Mouse (Mus musculus): Measurements from ENCODE around the gene Eif3k. TPM values are rescaled to one million over a fixed set of nuclear protein-coding genes. Genes with fewer than 3 reads are reported as not detected.
"Not testable (repeated sequence)": the region's sequence is repeated elsewhere in the genome, so short reads cannot be mapped to it uniquely, and the experiment has no call there.

Gene Eif3k
- polyA plus RNA-seq, 1 experiment from 2014 or later = 359 TPM

DNA sequence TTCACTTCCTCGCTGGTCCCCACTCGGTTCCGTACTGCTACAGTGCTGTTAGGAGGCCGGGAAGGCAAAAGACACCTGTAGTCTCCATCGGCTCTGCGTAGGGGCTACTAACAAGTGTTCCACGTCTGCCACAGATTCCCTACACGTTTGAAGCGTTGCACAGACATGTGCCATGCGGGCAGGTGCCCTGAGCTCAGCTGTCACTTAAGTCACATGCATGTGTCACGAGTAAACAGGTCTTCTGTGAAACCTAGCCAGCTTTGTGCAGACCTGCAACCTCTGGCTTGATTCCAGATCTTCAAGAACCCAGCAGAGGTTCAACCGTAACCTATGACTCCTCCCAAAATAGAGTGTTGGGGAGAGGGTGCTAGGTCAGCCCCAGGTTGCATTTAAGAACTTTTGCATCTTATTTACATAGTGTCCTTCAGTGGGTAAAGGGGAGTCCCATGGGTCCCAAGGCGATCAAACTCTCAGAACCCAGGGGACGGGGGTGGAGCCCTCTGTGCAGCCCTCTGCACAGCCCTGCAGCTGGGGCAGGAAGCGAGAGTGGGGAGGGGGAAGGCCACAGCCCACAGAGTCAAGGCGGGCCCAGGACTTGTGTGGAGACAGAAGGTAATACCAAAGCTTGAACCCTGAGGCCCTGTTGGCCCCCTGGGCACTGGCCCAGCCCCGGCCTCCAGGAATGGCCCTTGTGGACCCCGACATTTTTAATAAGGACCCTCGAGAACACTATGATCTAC is 780 bp upstream of the Eif3k start:
- Histone ChIP-seq H3K9me3 (no peaks in the 10 kb centered on the region), H3K36me3 (peaks cover 14% of the 10 kb centered on the region), H3K9ac (peak overlapping the region; percentile 68), H3K27ac (peak overlapping the region; percentile 84), H3K4me2 (replicated peaks) (peak overlapping the region; percentile 89), H3K4me1 (replicated peaks) (peaks cover 14% of the 10 kb centered on the region), H3K27me3 (replicated peaks) (no peaks in the 10 kb centered on the region), H3K4me3 (replicated peaks) (peak overlapping the region; percentile 69)
- ATAC-seq = peak; percentile 61
- WGBS = 10% methylated on average over 19 of the region's 19 CpGs

DNA sequence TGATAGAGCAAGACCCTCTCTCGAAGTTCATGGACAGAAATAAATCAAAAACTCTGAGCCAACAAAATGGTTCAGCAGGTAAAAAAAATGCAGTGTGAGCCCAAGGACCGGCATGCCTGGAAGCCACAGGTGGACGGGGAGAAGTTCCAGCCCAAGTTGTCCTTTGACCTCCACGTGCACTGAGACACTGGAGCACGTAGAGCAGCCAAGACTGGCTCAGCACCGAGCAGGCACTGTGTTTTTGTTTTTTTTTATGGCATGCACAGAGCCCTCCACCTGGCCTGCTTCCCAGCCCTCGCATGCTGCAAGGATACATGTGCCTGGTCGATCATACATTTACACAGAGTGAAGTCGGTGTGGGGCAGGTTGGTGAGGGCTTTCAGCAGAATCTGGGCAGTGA is 4.1 kb downstream of the Eif3k start:
- peaks cover 35% of the 10 kb centered on the region for H3K36me3 ChIP-seq
- WGBS = 84% methylated on average over 9 of the region's 9 CpGs
- H3K27ac ChIP-seq = no peak overlapping the region

DNA sequence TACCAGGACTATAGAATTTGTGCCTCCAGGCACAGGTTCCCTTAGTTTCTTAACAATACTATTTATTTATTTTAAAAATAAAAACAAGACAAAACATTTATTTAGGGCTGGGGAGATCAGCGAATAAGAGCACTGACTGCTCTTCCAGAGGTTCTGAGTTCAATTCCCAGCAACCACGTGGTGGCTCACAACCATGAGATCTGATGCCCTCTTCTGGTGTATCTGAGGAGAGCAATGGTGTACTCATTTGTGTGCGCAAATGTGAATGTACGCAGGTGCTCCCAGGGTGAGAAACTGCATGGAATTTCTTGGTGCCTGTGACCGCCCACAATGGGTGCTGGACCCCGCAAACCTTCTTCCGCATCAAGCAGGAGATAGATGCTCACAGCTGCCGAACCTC is 8.6 kb downstream of the Eif3k start:
- Histone ChIP-seq H3K4me3 (replicated peaks) (no peak overlapping the region), H3K4me1 (replicated peaks) (peaks cover 22% of the 10 kb centered on the region), H3K27me3 (replicated peaks) (no peaks in the 10 kb centered on the region), H3K27ac (no peak overlapping the region), H3K36me3 (peaks cover 34% of the 10 kb centered on the region), H3K9me3 (no peaks in the 10 kb centered on the region), H3K4me2 (replicated peaks) (no peak overlapping the region), H3K9ac (no peak overlapping the region)
- 80% methylated on average over 8 of the region's 8 CpGs for WGBS
- no peak for ATAC-seq

More for the DNA sequence above, 4.1 kb downstream of the Eif3k start:
- Histone ChIP-seq H3K9me3 (no peaks in the 10 kb centered on the region), H3K9ac (no peak overlapping the region), H3K4me3 (replicated peaks) (no peak overlapping the region), H3K4me1 (replicated peaks) (peaks cover 11% of the 10 kb centered on the region), H3K4me2 (replicated peaks) (no peak overlapping the region), H3K27me3 (replicated peaks) (no peaks in the 10 kb centered on the region)
- no peak for ATAC-seq

DNA sequence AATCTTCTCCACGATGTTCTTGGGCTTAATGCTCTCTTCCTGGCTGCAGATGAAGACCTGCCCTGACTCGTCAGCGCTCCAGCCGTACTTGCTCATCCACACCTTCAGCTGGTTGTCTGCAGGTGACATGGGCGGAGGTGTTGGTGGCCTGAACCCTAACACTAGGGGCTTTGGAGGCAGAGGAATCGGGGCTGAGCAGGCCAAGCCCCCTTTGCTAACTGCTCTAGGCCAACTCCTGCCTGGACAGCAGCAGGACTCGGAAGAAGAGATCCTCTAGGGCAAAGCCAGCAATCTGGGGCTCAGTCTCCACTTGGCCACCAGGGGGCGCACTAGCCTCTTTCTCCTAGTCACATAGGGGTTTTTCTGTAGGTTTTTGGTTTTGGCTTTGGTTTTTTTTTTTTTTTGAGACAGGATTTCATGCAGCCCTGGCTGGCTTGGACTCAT is 9.1 kb downstream of the Eif3k start:
- 70% methylated on average over 8 of the region's 8 CpGs for WGBS
- Histone ChIP-seq H3K27me3 (replicated peaks) (no peaks in the 10 kb centered on the region), H3K9ac (no peak overlapping the region), H3K27ac (peak overlapping the region; percentile 85), H3K4me2 (replicated peaks) (no peak overlapping the region), H3K4me3 (replicated peaks) (no peak overlapping the region), H3K9me3 (no peaks in the 10 kb centered on the region), H3K4me1 (replicated peaks) (peaks cover 22% of the 10 kb centered on the region), H3K36me3 (peaks cover 30% of the 10 kb centered on the region)
- no peak for ATAC-seq

DNA sequence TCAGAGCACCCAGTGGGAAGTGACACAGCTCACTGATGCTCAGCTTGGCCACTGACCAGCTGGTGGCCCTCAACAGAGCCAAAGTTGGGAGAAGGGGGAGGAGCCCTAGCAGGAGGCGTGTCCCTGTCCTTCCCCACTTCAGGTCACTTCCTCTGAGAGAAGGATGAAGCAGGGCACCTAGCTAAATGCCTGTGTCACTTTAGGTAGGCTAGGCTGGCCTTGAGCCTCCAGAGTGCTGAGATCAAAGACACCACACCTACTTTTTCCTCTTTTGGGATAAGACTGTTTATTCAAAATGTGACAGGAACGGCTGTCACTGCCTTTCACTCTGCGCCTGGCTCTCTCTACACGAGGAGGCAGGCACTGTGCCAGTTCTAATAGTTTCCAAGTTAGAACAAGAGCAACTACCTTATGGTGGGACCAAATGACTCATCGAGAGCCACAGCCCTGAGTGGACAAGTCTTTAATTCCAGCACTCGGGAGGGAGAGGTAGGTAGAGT is 9.8 kb downstream of the Eif3k start:
- no peak for ATAC-seq
- H3K9ac ChIP-seq = no peak overlapping the region

DNA sequence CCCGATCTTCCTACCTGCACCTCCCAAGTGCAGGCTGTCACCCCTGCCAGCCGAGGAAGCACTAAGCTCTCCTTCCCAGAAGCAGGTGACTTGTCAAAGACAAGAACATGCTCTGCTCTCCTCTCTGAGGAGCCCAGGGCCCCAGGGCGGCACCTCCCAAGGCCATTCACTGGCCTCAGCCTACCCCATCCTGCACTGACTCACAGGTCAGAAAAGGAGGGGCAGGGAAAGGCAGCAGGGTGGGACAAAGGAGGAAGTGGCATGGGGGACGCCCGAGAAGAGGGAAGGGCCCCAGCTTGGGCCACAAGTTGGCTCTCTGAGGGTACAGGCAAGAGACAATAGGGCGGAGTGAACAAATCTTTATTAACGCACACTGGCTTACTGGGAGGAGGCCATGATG is 10.6 kb downstream of the Eif3k start:
- 67% methylated on average over 7 of the region's 7 CpGs for WGBS
- H3K9ac ChIP-seq = 0 out of 2 replicates have a peak overlapping the region, but pooled peaks have one; percentile 24
- peak overlapping the region; percentile 85 for H3K27ac ChIP-seq
- no peaks in the 10 kb centered on the region for H3K27me3 ChIP-seq (replicated peaks)
- no peak overlapping the region for H3K4me3 ChIP-seq (replicated peaks)
- H3K4me2 ChIP-seq (replicated peaks) = peak overlapping the region; percentile 17; the same call in 1 of the 2 replicates
- H3K4me1 ChIP-seq (replicated peaks) = peaks cover 22% of the 10 kb centered on the region
- H3K9me3 ChIP-seq = no peaks in the 10 kb centered on the region
- peaks cover 16% of the 10 kb centered on the region for H3K36me3 ChIP-seq
- peak; percentile 57 for ATAC-seq

More for the DNA sequence above, 9.8 kb downstream of the Eif3k start:
- Histone ChIP-seq H3K4me1 (replicated peaks) (peaks cover 22% of the 10 kb centered on the region), H3K4me3 (replicated peaks) (no peak overlapping the region), H3K9me3 (no peaks in the 10 kb centered on the region), H3K27me3 (replicated peaks) (no peaks in the 10 kb centered on the region), H3K36me3 (peaks cover 23% of the 10 kb centered on the region), H3K27ac (peak overlapping the region; percentile 85), H3K4me2 (replicated peaks) (0 out of 2 replicates have a peak overlapping the region, but pooled peaks have one; percentile 17)
- 54% methylated on average over 6 of the region's 6 CpGs for WGBS

DNA sequence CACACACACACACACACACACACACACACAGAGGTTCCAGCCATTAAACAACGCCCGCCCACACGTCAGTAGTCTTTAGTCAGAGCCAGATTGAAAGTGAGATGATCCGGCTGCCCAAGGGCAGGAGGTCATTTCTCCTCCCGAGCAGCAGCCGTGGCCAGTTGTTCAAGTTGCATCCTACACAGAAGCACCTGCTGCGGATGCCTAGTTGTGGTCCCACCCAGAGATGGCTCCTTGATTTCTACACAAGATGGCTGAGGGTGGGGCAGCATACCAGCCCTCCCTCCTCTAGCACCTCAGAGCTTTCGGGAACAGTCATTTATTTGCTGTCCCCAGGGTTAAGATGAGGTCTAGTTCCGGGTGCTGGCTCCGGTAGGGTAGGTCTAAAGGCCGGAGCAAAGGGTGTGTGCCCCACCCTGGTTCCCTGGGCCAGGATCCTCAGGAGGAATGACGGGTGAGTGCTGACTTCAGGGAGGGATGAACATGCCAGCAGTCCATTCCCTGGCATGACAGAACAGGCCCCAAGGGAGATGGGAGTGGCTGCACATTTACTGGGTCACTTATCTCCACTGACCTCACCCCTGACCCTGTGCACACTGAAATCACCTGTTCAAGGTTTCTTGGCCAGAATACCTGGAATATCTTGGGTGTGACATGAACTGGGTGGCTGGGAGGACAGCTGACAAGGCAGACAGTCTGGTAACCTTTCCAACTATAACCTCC is 11.8 kb downstream of the Eif3k start:
- Histone ChIP-seq H3K4me2 (replicated peaks) (peak overlapping the region; percentile 15; the same call in 1 of the 2 replicates), H3K4me3 (replicated peaks) (no peak overlapping the region), H3K9ac (no peak overlapping the region), H3K36me3 (peaks cover 16% of the 10 kb centered on the region), H3K9me3 (no peaks in the 10 kb centered on the region), H3K27me3 (replicated peaks) (no peaks in the 10 kb centered on the region), H3K4me1 (replicated peaks) (peaks cover 22% of the 10 kb centered on the region), H3K27ac (peak overlapping the region; percentile 85)
- peak; percentile 85 for ATAC-seq
- 42% methylated on average over 12 of the region's 12 CpGs for WGBS

DNA sequence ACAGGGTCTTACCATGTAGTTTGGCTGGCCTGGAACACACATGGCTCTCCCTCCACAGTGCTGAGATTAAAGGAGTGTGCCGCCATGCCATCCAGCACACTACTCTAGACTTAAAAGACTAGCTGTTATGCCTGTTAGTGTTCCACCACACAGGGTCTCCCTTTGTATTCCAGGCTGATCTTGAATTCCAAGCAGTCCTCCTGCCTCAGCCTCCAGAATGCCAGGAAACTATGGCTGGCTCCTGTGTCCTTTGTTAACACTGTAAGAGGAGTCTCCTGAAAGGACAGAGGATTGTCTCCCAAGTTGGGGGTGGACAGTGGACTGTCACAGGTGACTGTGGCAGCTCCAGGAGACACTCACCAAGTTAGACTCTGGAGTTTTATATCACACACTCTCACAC is 12.4 kb downstream of the Eif3k start:
- peak overlapping the region; percentile 85 for H3K27ac ChIP-seq
- no peaks in the 10 kb centered on the region for H3K9me3 ChIP-seq
- ATAC-seq = no peak
- H3K27me3 ChIP-seq (replicated peaks) = no peaks in the 10 kb centered on the region
- no peak overlapping the region for H3K4me3 ChIP-seq (replicated peaks)
- peaks cover 16% of the 10 kb centered on the region for H3K36me3 ChIP-seq
- no peak overlapping the region for H3K4me2 ChIP-seq (replicated peaks)
- no peak overlapping the region for H3K9ac ChIP-seq
- peaks cover 22% of the 10 kb centered on the region for H3K4me1 ChIP-seq (replicated peaks)
- 85% methylated on average over 1 of the region's 1 CpGs for WGBS

DNA sequence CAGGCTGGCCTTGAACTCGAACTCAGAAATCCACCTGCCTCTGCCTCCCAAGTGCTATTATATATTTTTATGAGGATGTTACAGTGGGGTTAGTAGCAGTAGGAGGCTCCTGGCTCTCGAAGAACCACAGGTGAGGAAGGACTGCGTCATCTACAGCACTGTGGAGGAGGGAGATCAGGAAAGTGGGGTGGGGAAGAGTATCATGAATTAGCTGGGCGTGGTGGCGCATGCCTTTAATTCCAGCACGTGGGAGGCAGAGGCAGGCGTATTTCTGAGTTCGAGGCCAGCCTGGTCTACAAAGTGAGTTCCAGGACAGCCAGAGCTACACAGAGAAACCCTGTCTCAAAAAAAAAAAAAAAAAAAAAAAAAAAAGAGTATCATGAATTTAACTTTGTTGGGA is 13.5 kb downstream of the Eif3k start:
- not testable (repeated sequence) for ATAC-seq
- WGBS = 92% methylated on average over 8 of the region's 8 CpGs

DNA sequence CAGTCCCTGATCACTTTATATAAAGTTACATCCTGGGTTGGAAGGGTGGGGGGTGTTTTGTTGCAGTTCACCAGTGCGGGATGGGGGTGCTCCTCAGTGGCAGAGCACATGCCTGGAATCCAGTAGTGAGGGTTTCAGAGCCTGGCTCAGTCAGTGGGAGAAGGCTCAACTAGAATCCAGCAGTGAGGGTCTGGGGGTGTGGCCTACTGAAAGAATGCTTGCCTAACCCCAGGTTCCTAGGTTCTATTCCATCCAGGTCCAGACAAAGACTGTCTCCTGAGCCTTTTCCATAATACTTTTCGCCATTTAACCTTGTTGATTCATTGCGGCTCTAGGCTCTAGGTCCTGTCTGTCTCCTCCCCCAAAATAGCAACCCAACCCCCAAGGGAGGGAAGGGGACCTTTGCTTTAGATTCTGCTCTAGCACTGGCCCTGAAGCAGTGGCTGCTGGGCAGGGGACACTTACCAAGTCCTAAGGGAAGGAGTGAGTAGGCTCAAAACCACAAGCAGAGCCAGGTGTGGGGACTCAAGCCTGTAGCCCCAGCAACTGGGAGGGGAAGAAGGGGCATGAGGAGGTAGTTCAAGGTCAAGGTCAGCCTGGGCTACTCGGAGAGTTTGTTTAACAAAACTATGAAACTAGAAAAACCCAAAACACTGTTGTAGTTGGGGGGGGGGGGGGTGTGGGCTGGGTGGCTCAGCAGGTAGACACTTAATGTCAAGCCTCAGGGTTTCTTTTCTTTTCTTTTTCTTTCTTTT is 14.7 kb downstream of the Eif3k start:
- Histone ChIP-seq H3K4me1 (replicated peaks) (peaks cover 18% of the 10 kb centered on the region), H3K4me2 (replicated peaks) (no peak overlapping the region), H3K4me3 (replicated peaks) (no peak overlapping the region), H3K36me3 (0 out of 2 replicates have a peak, but pooled peaks cover 4% of the 10 kb centered on the region), H3K9ac (no peak overlapping the region), H3K9me3 (no peaks in the 10 kb centered on the region), H3K27ac (no peak overlapping the region), H3K27me3 (replicated peaks) (no peaks in the 10 kb centered on the region)
- WGBS = 68% methylated on average over 4 of the region's 4 CpGs
- no peak for ATAC-seq

More for the DNA sequence above, 13.5 kb downstream of the Eif3k start:
- not testable (repeated sequence) for H3K27me3 ChIP-seq (replicated peaks); H3K27ac ChIP-seq; H3K9me3 ChIP-seq; H3K4me3 ChIP-seq (replicated peaks); H3K4me2 ChIP-seq (replicated peaks); H3K36me3 ChIP-seq; H3K9ac ChIP-seq
- peaks cover 24% of the 10 kb centered on the region for H3K4me1 ChIP-seq (replicated peaks)

DNA sequence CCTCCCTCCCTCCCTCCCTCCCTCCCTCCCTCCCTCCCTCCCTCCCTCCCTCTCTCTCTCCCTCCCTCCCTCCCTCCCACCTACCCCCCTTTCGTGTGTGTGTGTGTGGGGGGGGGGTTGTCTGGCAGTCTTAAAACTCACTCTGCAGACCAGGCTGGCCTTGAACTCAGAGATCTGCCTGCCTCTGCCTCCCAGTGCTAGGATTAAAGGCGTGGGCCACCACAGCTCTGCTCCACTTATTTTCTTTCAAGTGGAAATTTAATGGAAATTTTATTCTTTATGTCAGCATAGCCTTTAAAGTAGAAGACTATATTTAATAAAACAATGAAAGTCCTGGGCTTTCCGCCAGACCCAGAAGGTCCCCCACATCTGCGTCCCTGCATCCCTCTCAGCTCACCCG is 15.5 kb downstream of the Eif3k start:
- 71% methylated on average over 4 of the region's 5 CpGs for WGBS

More for the DNA sequence above, 15.5 kb downstream of the Eif3k start:
- Histone ChIP-seq H3K4me2 (replicated peaks) (no peak overlapping the region), H3K27me3 (replicated peaks) (no peaks in the 10 kb centered on the region), H3K27ac (no peak overlapping the region), H3K4me1 (replicated peaks) (peaks cover 10% of the 10 kb centered on the region), H3K36me3 (0 out of 2 replicates have a peak, but pooled peaks cover 3% of the 10 kb centered on the region), H3K4me3 (replicated peaks) (no peak overlapping the region), H3K9ac (no peak overlapping the region), H3K9me3 (no peaks in the 10 kb centered on the region)
- ATAC-seq = no peak
